Mouse (Mus musculus): ENCODE measurements around the gene Gm12184.
A peak's percentile ranks its signal among the peaks of the same experiment; 100 is the strongest.
"Not testable (repeated sequence)": the region's sequence is repeated elsewhere in the genome, so short reads cannot be mapped to it uniquely, and the experiment has no call there.

Gm12184 gene

GRCm38 (mm10) chr11:48801831-48802772, 24.4 kb downstream of the Gm12184 start:
- DNase-seq (ENCODE audit: low spot score): no peak

- DNase-seq (ENCODE audit: low spot score): peak; percentile 94
Measured at GRCm38 (mm10) chr11:48799921-48800701, 26.3 kb downstream of the Gm12184 start, which contains the start of gene Rack1. Gene Rack1 (plus strand): TSS chr11:48800332.

GRCm38 (mm10) chr11:48798984-48799920, 27.2 kb downstream of the Gm12184 start:
- DNase-seq (ENCODE audit: low spot score): peak; percentile 70

GRCm38 (mm10) chr11:48798308-48798707, 28.1 kb downstream of the Gm12184 start:
- no peak for DNase-seq (ENCODE audit: low spot score)

GRCm38 (mm10) chr11:48797287-48797686, 29.2 kb downstream of the Gm12184 start:
- no peak for DNase-seq (ENCODE audit: low spot score)

- DNase-seq (ENCODE audit: low spot score): no peak
Measured at GRCm38 (mm10) chr11:48796290-48796689, 30.2 kb downstream of the Gm12184 start.

GRCm38 (mm10) chr11:48795221-48795620, 31.2 kb downstream of the Gm12184 start:
- DNase-seq (ENCODE audit: low spot score): no peak

GRCm38 (mm10) chr11:48793184-48793583, 33.3 kb downstream of the Gm12184 start:
- DNase-seq (ENCODE audit: low spot score): no peak

GRCm38 (mm10) chr11:48791894-48792293, 34.6 kb downstream of the Gm12184 start:
- not testable (repeated sequence) for DNase-seq (ENCODE audit: low spot score)

GRCm38 (mm10) chr11:48790946-48791345, 35.5 kb downstream of the Gm12184 start:
- DNase-seq (ENCODE audit: low spot score): no peak

GRCm38 (mm10) chr11:48789973-48790823, 36.3 kb downstream of the Gm12184 start:
- peak; percentile 94 for DNase-seq (ENCODE audit: low spot score)

GRCm38 (mm10) chr11:48789215-48789614, 37.2 kb downstream of the Gm12184 start:
- no peak for DNase-seq (ENCODE audit: low spot score)

GRCm38 (mm10) chr11:48788311-48789089, 38.0 kb downstream of the Gm12184 start:
- DNase-seq (ENCODE audit: low spot score): peak; percentile 94

GRCm38 (mm10) chr11:48787455-48788211, 38.8 kb downstream of the Gm12184 start:
- DNase-seq (ENCODE audit: low spot score): peak; percentile 72

GRCm38 (mm10) chr11:48782243-48782642, 44.2 kb downstream of the Gm12184 start:
- DNase-seq (ENCODE audit: low spot score): no peak

GRCm38 (mm10) chr11:48779450-48779849, 47.0 kb downstream of the Gm12184 start:
- DNase-seq (ENCODE audit: low spot score): no peak

GRCm38 (mm10) chr11:48777303-48777702, 49.2 kb downstream of the Gm12184 start:
- DNase-seq (ENCODE audit: low spot score): no peak

GRCm38 (mm10) chr11:48776664-48777063, 49.8 kb downstream of the Gm12184 start:
- no peak for DNase-seq (ENCODE audit: low spot score)

- peak; percentile 76 for DNase-seq (ENCODE audit: low spot score)
Measured at GRCm38 (mm10) chr11:48775483-48775882, 51.0 kb downstream of the Gm12184 start.
